20 mouse cellular contexts compared by ENCODE assay signal in the genomic region with DNA sequence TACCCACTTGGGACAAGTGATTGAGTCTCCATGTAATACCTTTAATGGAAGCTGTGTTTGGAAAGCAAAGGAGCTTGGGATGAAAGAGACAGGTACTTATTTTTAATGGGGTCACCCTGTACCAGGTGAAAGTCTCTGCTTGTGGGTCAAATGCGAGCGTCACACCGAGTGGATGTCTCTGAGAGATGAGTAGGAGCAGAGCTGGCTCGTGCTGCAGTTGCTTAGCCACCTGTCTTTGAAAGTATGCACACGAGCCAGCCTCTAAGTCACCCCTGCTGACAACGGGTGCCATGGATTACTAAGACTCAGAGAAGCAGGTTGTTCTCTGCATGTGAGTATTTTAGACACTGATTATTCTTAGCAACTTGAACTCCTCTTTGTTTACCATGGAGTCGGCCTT.
"Had no signal": no experiment of that assay in that cellular context is flagged by ENCODE, and none has a peak within 500 bp of the region (broad histone marks: within the 10 kb centered on the region; RNA-seq: fewer than 3 reads in every experiment).

No protein-coding gene starts in this region.

- H3K27me3 ChIP-seq: liver, embryonic 13.5 days; liver, embryonic 15.5 days; lung, embryonic 15.5 days; megakaryocyte, embryonic 14.5 days; neural tube, embryonic 13.5 days; neural tube, embryonic 15.5 days had no signal

- DNase-seq: liver, embryonic 13.5 days; liver, postnatal 0 days; lung, adult 2 months; lung, postnatal 14 days; lung, postnatal 36 days; right cerebral cortex, adult 18-20 months; right cerebral cortex, postnatal 25 days; right cerebral cortex, postnatal 4 days; spleen, adult 18-20 months; thymus, adult 18-20 months; thymus, postnatal 14 days; thymus, postnatal 36 days had no signal

- H3K27ac ChIP-seq: liver, embryonic 13.5 days; liver, embryonic 15.5 days; lung, embryonic 15.5 days; macrophage; neural tube, embryonic 13.5 days; neural tube, embryonic 15.5 days had no signal

- H3K4me2 ChIP-seq: liver, embryonic 13.5 days; liver, embryonic 15.5 days; lung, embryonic 15.5 days; midbrain, embryonic 11.5 days; neural tube, embryonic 13.5 days; neural tube, embryonic 15.5 days had no signal

- H3K4me3 ChIP-seq: liver, embryonic 13.5 days; liver, embryonic 15.5 days; lung, embryonic 15.5 days; megakaryocyte, embryonic 14.5 days; neural tube, embryonic 13.5 days; neural tube, embryonic 15.5 days had no signal

- H3K9me3 ChIP-seq: liver, embryonic 13.5 days; liver, embryonic 15.5 days; lung, embryonic 15.5 days; megakaryocyte, embryonic 14.5 days; neural tube, embryonic 13.5 days; neural tube, embryonic 15.5 days had no signal

- H3K9ac ChIP-seq: liver, embryonic 13.5 days; liver, embryonic 15.5 days; liver, postnatal 0 days; lung, embryonic 15.5 days; neural tube, embryonic 13.5 days; neural tube, embryonic 15.5 days had no signal

- H3K4me1 ChIP-seq: liver, embryonic 13.5 days; liver, embryonic 15.5 days; lung, embryonic 15.5 days; neural tube, embryonic 13.5 days; neural tube, embryonic 15.5 days had no signal

- ATAC-seq: liver, postnatal 0 days; lung, postnatal 0 days had no signal

- H3K36me3 ChIP-seq: liver, embryonic 13.5 days; liver, embryonic 15.5 days; lung, embryonic 15.5 days; neural tube, embryonic 13.5 days; neural tube, embryonic 15.5 days had no signal
